Mouse (Mus musculus): ENCODE measurements around the gene Ttll7. TPM values are rescaled to one million over a fixed set of nuclear protein-coding genes. Genes with fewer than 3 reads are reported as not detected.

The Ttll7 gene
- polyA plus RNA-seq, 1 experiment from 2014 or later, result 11.4 TPM

- no peak overlapping the region for H3K4me2 ChIP-seq
- 87% methylated on average over 10 of the region's 10 CpGs for WGBS
- H3K4me1 ChIP-seq, result peaks cover 23% of the 10 kb centered on the region
- no peak overlapping the region for H3K27ac ChIP-seq (replicated peaks)
- no peaks in the 10 kb centered on the region for H3K9me3 ChIP-seq (replicated peaks)
- no peak overlapping the region for H3K4me3 ChIP-seq (replicated peaks)
- no peak overlapping the region for H3K9ac ChIP-seq (replicated peaks)
- H3K27me3 ChIP-seq (replicated peaks), result no peaks in the 10 kb centered on the region
- no peaks in the 10 kb centered on the region for H3K36me3 ChIP-seq
- no peak for ATAC-seq (ENCODE audit: low FRiP score)
Measured at GRCm38 (mm10) chr3:146857373-146857772, 5.2 kb downstream of the Ttll7 start.

GRCm38 (mm10) chr3:146860308-146860707, 8.1 kb downstream of the Ttll7 start:
- H3K9me3 ChIP-seq (replicated peaks), result no peaks in the 10 kb centered on the region
- H3K4me1 ChIP-seq, result no peaks in the 10 kb centered on the region
- H3K36me3 ChIP-seq, result no peaks in the 10 kb centered on the region
- 91% methylated on average over 2 of the region's 2 CpGs for WGBS
- ATAC-seq (ENCODE audit: low FRiP score), result no peak
- no peaks in the 10 kb centered on the region for H3K27me3 ChIP-seq (replicated peaks)
- H3K4me2 ChIP-seq, result no peak overlapping the region
- no peak overlapping the region for H3K27ac ChIP-seq (replicated peaks)
- no peak overlapping the region for H3K4me3 ChIP-seq (replicated peaks)
- no peak overlapping the region for H3K9ac ChIP-seq (replicated peaks)

DNA sequence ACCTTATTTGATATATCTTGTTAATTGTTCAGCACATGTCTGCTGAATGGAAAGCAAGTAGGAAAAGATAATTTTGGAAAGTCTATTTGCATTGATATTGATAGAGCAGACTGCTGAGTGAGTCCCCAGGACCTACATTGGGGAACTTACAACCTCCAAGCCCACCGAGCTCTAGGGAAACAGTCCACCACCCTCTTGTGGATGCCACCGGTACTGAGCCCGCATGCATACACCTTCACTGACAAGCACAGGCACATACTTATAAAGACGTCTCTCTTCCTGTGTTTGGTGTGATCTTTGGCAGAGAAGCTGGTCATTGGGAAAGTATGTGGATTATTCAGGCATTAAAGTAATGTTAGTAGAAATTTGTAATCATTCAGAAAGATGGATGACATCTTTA, 14.4 kb downstream of the Ttll7 start:
- no peak overlapping the region for H3K9ac ChIP-seq (replicated peaks)

DNA sequence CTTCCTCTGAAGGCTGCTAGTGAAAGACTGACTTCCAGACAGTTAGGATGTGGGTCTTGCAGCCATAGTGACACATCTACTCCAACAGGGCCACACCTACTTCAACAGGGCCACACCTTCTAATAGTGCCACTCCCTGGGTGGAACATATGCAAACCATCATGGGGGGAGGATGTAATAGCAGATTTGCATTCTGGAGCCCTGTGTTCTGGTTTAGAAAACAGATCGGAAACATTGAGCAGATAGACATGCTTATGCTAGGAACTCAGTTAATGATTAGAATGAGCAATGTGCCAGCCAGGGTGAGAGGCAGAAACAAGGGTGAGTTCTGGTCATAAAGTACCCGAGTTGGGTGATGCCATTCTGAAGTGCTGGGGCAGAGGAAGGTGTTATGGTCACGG, 19.8 kb downstream of the Ttll7 start:
- H3K9me3 ChIP-seq (replicated peaks), result no peaks in the 10 kb centered on the region
- H3K27ac ChIP-seq (replicated peaks), result no peak overlapping the region
- H3K9ac ChIP-seq (replicated peaks), result no peak overlapping the region
- H3K36me3 ChIP-seq, result no peaks in the 10 kb centered on the region
- H3K4me3 ChIP-seq (replicated peaks), result no peak overlapping the region
- no peak overlapping the region for H3K4me2 ChIP-seq
- no peaks in the 10 kb centered on the region for H3K4me1 ChIP-seq
- WGBS, result 92% methylated on average over 3 of the region's 3 CpGs
- no peaks in the 10 kb centered on the region for H3K27me3 ChIP-seq (replicated peaks)
- ATAC-seq (ENCODE audit: low FRiP score), result no peak

More for the DNA sequence above, 14.4 kb downstream of the Ttll7 start:
- no peak for ATAC-seq (ENCODE audit: low FRiP score)
- Histone ChIP-seq H3K4me2 (no peak overlapping the region), H3K36me3 (no peaks in the 10 kb centered on the region), H3K27ac (replicated peaks) (no peak overlapping the region), H3K27me3 (replicated peaks) (no peaks in the 10 kb centered on the region), H3K4me1 (no peaks in the 10 kb centered on the region), H3K4me3 (replicated peaks) (no peak overlapping the region), H3K9me3 (replicated peaks) (no peaks in the 10 kb centered on the region)
- WGBS, result 39% methylated on average over 4 of the region's 4 CpGs

- Histone ChIP-seq H3K27ac (replicated peaks) (no peak overlapping the region), H3K9ac (replicated peaks) (no peak overlapping the region), H3K9me3 (replicated peaks) (no peaks in the 10 kb centered on the region), H3K4me3 (replicated peaks) (no peak overlapping the region), H3K4me2 (no peak overlapping the region), H3K4me1 (no peaks in the 10 kb centered on the region), H3K36me3 (no peaks in the 10 kb centered on the region), H3K27me3 (replicated peaks) (no peaks in the 10 kb centered on the region)
- WGBS, result 88% methylated on average over 2 of the region's 2 CpGs
- ATAC-seq (ENCODE audit: low FRiP score), result no peak
Measured at GRCm38 (mm10) chr3:146875929-146876328, 23.8 kb downstream of the Ttll7 start.

DNA sequence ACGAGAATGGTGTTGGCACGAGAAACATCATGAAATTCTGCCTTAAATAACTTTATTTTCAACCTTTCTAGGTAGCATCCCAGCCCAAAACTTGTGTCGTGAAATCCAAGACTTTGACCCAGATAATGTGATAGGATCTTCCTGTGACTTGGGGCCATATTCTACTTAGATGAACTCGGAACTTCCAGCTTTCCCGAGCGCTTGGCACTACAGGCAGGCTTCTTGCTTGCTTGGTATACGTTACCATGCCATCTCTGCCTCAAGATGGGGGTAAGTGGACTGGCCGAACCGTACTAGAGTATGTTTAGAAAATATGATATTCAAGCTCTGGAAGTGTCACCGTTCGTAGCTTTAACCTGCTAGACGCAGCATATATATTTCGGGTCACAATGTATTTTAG, 41.8 kb downstream of the Ttll7 start:
- no peaks in the 10 kb centered on the region for H3K27me3 ChIP-seq (replicated peaks)
- H3K4me1 ChIP-seq, result no peaks in the 10 kb centered on the region
- H3K36me3 ChIP-seq, result peaks cover 9% of the 10 kb centered on the region
- 90% methylated on average over 13 of the region's 13 CpGs for WGBS
- no peaks in the 10 kb centered on the region for H3K9me3 ChIP-seq (replicated peaks)
- no peak overlapping the region for H3K4me3 ChIP-seq (replicated peaks)
- no peak overlapping the region for H3K27ac ChIP-seq (replicated peaks)
- ATAC-seq (ENCODE audit: low FRiP score), result no peak
- no peak overlapping the region for H3K4me2 ChIP-seq
- no peak overlapping the region for H3K9ac ChIP-seq (replicated peaks)

GRCm38 (mm10) chr3:146896581-146896980, 44.4 kb downstream of the Ttll7 start:
- Histone ChIP-seq H3K4me2 (no peak overlapping the region), H3K9me3 (replicated peaks) (no peaks in the 10 kb centered on the region), H3K4me3 (replicated peaks) (no peak overlapping the region), H3K27ac (replicated peaks) (no peak overlapping the region), H3K9ac (replicated peaks) (no peak overlapping the region), H3K36me3 (peaks cover 13% of the 10 kb centered on the region), H3K4me1 (no peaks in the 10 kb centered on the region), H3K27me3 (replicated peaks) (no peaks in the 10 kb centered on the region)
- WGBS, result 90% methylated on average over 8 of the region's 8 CpGs
- no peak for ATAC-seq (ENCODE audit: low FRiP score)

DNA sequence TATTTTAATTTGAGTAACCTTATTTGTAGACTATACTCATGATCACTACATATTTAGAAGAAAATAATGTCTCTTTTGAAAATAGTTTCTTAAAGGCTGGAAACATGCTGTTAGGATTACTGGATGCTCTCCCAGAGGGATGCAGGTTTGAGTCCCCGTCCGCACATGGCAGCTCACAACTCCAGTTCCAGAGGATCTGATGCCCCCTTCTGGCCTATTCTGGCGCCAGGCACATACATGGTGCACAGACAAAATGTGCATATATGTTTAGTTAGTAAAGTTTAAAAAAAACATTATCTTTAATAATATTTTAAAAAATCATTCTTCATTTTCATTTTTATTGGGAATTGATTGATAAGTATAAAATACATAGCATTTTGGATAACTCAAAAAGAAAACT, 47.9 kb downstream of the Ttll7 start:
- Histone ChIP-seq H3K9me3 (replicated peaks) (no peaks in the 10 kb centered on the region), H3K9ac (replicated peaks) (no peak overlapping the region), H3K4me3 (replicated peaks) (no peak overlapping the region), H3K36me3 (peaks cover 10% of the 10 kb centered on the region), H3K4me2 (no peak overlapping the region), H3K27ac (replicated peaks) (no peak overlapping the region), H3K4me1 (no peaks in the 10 kb centered on the region), H3K27me3 (replicated peaks) (no peaks in the 10 kb centered on the region)
- no peak for ATAC-seq (ENCODE audit: low FRiP score)
- WGBS, result 81% methylated on average over 3 of the region's 3 CpGs

- peaks cover 4% of the 10 kb centered on the region; the same call in 1 of the 2 replicates for H3K36me3 ChIP-seq
- H3K4me1 ChIP-seq, result no peaks in the 10 kb centered on the region
- no peaks in the 10 kb centered on the region for H3K9me3 ChIP-seq (replicated peaks)
- no peaks in the 10 kb centered on the region for H3K27me3 ChIP-seq (replicated peaks)
- no peak overlapping the region for H3K4me3 ChIP-seq (replicated peaks)
- no peak overlapping the region for H3K4me2 ChIP-seq
- no peak overlapping the region for H3K27ac ChIP-seq (replicated peaks)
- 49% methylated on average over 4 of the region's 4 CpGs for WGBS
- H3K9ac ChIP-seq (replicated peaks), result no peak overlapping the region
- ATAC-seq (ENCODE audit: low FRiP score), result no peak
Measured at GRCm38 (mm10) chr3:146901729-146902128, 49.6 kb downstream of the Ttll7 start.

GRCm38 (mm10) chr3:146905606-146906005, 53.4 kb downstream of the Ttll7 start:
- H3K9ac ChIP-seq (replicated peaks), result no peak overlapping the region
- no peak overlapping the region for H3K4me3 ChIP-seq (replicated peaks)
- H3K4me1 ChIP-seq, result no peaks in the 10 kb centered on the region
- no peak for ATAC-seq (ENCODE audit: low FRiP score)
- no peaks in the 10 kb centered on the region for H3K36me3 ChIP-seq
- no peak overlapping the region for H3K27ac ChIP-seq (replicated peaks)
- H3K4me2 ChIP-seq, result no peak overlapping the region
- H3K27me3 ChIP-seq (replicated peaks), result no peaks in the 10 kb centered on the region
- H3K9me3 ChIP-seq (replicated peaks), result no peaks in the 10 kb centered on the region
- WGBS, result 85% methylated on average over 3 of the region's 3 CpGs

DNA sequence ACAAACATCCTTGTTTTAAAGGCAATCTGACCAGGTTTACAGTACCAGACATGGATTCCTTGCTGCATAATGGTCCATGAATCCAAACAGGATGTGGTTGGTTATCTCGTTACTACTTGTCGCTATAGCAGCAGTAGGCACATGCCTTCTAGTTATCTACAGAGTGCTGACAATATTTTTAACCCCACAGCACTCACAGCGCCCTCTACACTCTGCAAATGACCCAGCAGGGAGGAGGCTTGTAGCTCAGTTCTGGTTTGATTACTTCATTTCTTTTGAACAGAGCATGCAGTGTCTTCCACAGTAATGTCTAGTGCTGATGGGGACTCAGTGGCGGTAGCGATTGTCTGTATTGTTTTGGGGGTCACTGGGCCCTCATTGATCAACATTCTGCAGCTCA, 56.8 kb downstream of the Ttll7 start:
- no peaks in the 10 kb centered on the region for H3K9me3 ChIP-seq (replicated peaks)
- no peak overlapping the region for H3K4me2 ChIP-seq
- H3K27me3 ChIP-seq (replicated peaks), result no peaks in the 10 kb centered on the region
- H3K4me3 ChIP-seq (replicated peaks), result no peak overlapping the region
- H3K9ac ChIP-seq (replicated peaks), result no peak overlapping the region
- 84% methylated on average over 5 of the region's 5 CpGs for WGBS
- no peaks in the 10 kb centered on the region for H3K4me1 ChIP-seq
- H3K27ac ChIP-seq (replicated peaks), result no peak overlapping the region
- no peaks in the 10 kb centered on the region for H3K36me3 ChIP-seq
- no peak for ATAC-seq (ENCODE audit: low FRiP score)

DNA sequence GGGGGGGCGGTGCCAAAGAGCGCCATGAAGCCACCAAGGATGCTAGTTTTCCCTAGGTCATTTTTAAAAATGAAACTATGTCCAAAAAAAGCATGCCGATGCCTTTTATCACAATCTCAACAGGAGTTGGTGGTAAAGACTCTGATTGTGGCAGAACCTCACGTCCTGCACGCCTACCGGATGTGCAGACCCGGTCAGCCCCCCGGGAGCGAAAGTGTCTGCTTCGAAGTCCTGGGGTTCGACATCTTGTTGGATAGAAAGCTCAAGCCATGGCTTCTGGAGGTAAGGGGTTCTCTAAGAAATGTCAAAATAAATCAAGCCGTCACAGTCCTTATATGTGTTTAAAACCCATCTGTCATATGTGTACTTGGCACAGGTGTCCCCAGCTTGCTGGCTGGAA, 60.9 kb downstream of the Ttll7 start:
- no peak for ATAC-seq (ENCODE audit: low FRiP score)
- H3K4me2 ChIP-seq, result no peak overlapping the region
- H3K4me1 ChIP-seq, result 0 out of 2 replicates have a peak, but pooled peaks cover 3% of the 10 kb centered on the region
- no peak overlapping the region for H3K4me3 ChIP-seq (replicated peaks)
- H3K27me3 ChIP-seq (replicated peaks), result 0 out of 2 replicates have a peak, but pooled peaks cover 2% of the 10 kb centered on the region
- no peaks in the 10 kb centered on the region for H3K9me3 ChIP-seq (replicated peaks)
- no peak overlapping the region for H3K27ac ChIP-seq (replicated peaks)
- H3K36me3 ChIP-seq, result peaks cover 6% of the 10 kb centered on the region; the same call in 1 of the 2 replicates
- WGBS, result 92% methylated on average over 12 of the region's 12 CpGs
- no peak overlapping the region for H3K9ac ChIP-seq (replicated peaks)

- no peak overlapping the region for H3K27ac ChIP-seq (replicated peaks)
Measured at GRCm38 (mm10) chr3:146914798-146915197, 62.6 kb downstream of the Ttll7 start.

More at GRCm38 (mm10) chr3:146914798-146915197, 62.6 kb downstream of the Ttll7 start:
- Histone ChIP-seq H3K4me2 (no peak overlapping the region), H3K27me3 (replicated peaks) (0 out of 2 replicates have a peak, but pooled peaks cover 2% of the 10 kb centered on the region), H3K9me3 (replicated peaks) (no peaks in the 10 kb centered on the region), H3K9ac (replicated peaks) (no peak overlapping the region), H3K4me1 (0 out of 2 replicates have a peak, but pooled peaks cover 3% of the 10 kb centered on the region), H3K4me3 (replicated peaks) (no peak overlapping the region), H3K36me3 (peaks cover 6% of the 10 kb centered on the region; the same call in 1 of the 2 replicates)
- 12% methylated on average over 12 of the region's 12 CpGs for WGBS
- peak; percentile 70; the same call in 1 of the 2 replicates for ATAC-seq (ENCODE audit: low FRiP score)

Measured in neural tube, embryonic 15.5 days (tissue).